Mouse (Mus musculus): ENCODE data around the gene Plod3. TPM values are rescaled to one million over a fixed set of nuclear protein-coding genes. Genes with fewer than 3 reads are reported as not detected.
"Not testable (repeated sequence)": the region's sequence is repeated elsewhere in the genome, so short reads cannot be mapped to it uniquely, and the experiment has no call there.

Gene Plod3
- polyA plus RNA-seq, 1 experiment from 2014 or later = 8.8 TPM

GRCm38 (mm10) chr5:136943382-136943781 lies 43.4 kb upstream of the Plod3 start:
- no peak for TF ChIP-seq CTCF (IDR thresholded peaks at IDR 0.05; ENCODE audit: low read depth)
- no peak for TF ChIP-seq EP300 (IDR thresholded peaks at IDR 0.05; ENCODE audit: low read depth)
- no peak for ATAC-seq
- Histone ChIP-seq H3K9ac (replicated peaks) (no peak overlapping the region), H3K27ac (ENCODE audit: low read depth) (no peak overlapping the region), H3K36me3 (replicated peaks; ENCODE audit: insufficient read depth, low read length) (no peaks in the 10 kb centered on the region), H3K4me2 (ENCODE audit: low read depth, low read length) (no peak overlapping the region), H3K4me3 (ENCODE audit: low read depth, low read length) (no peak overlapping the region), H3K4me1 (ENCODE audit: insufficient read depth) (no peaks in the 10 kb centered on the region), H3K9me3 (ENCODE audit: low read length) (peaks cover 3% of the 10 kb centered on the region; the same call in 1 of the 2 replicates), H3K27me3 (ENCODE audit: insufficient read depth, low read length) (no peaks in the 10 kb centered on the region)
- DNase-seq = no peak
- WGBS (ENCODE audit: insufficient replicate concordance) = 76% methylated on average over 2 of the region's 2 CpGs

GRCm38 (mm10) chr5:136945084-136945483 lies 41.7 kb upstream of the Plod3 start:
- TF ChIP-seq EP300 (IDR thresholded peaks at IDR 0.05; ENCODE audit: low read depth) (no peak), CTCF (IDR thresholded peaks at IDR 0.05; ENCODE audit: low read depth) (no peak)
- Histone ChIP-seq H3K4me3 (ENCODE audit: low read depth, low read length) (no peak overlapping the region), H3K27ac (ENCODE audit: low read depth) (no peak overlapping the region), H3K4me2 (ENCODE audit: low read depth, low read length) (no peak overlapping the region), H3K9ac (replicated peaks) (no peak overlapping the region), H3K36me3 (replicated peaks; ENCODE audit: insufficient read depth, low read length) (no peaks in the 10 kb centered on the region), H3K27me3 (ENCODE audit: insufficient read depth, low read length) (no peaks in the 10 kb centered on the region), H3K4me1 (ENCODE audit: insufficient read depth) (no peaks in the 10 kb centered on the region), H3K9me3 (ENCODE audit: low read length) (no peaks in the 10 kb centered on the region)
- DNase-seq (no peak), ATAC-seq (no peak)
- WGBS (ENCODE audit: insufficient replicate concordance) = 73% methylated on average over 12 of the region's 12 CpGs

GRCm38 (mm10) chr5:136947874-136948273 lies 38.9 kb upstream of the Plod3 start:
- no peaks in the 10 kb centered on the region for H3K9me3 ChIP-seq (ENCODE audit: low read length)
- 0 out of 2 replicates have a peak, but pooled peaks cover 3% of the 10 kb centered on the region for H3K4me1 ChIP-seq (ENCODE audit: insufficient read depth)
- ATAC-seq = no peak

GRCm38 (mm10) chr5:136949551-136950336 lies 37.1 kb upstream of the Plod3 start:
- H3K27me3 ChIP-seq (ENCODE audit: insufficient read depth, low read length); H3K4me2 ChIP-seq (ENCODE audit: low read depth, low read length); H3K4me3 ChIP-seq (ENCODE audit: low read depth, low read length); H3K27ac ChIP-seq (ENCODE audit: low read depth); DNase-seq; ATAC-seq; H3K9me3 ChIP-seq (ENCODE audit: low read length); H3K36me3 ChIP-seq (replicated peaks; ENCODE audit: insufficient read depth, low read length); H3K9ac ChIP-seq (replicated peaks): not testable (repeated sequence)
- 0 out of 2 replicates have a peak, but pooled peaks have one; percentile 9 for TF ChIP-seq EP300 (IDR thresholded peaks at IDR 0.05; ENCODE audit: low read depth)
- 78% methylated on average over 14 of the region's 14 CpGs for WGBS (ENCODE audit: insufficient replicate concordance)
- H3K4me1 ChIP-seq (ENCODE audit: insufficient read depth) = peaks cover 11% of the 10 kb centered on the region

More at GRCm38 (mm10) chr5:136947874-136948273, 38.9 kb upstream of the Plod3 start:
- no peak for DNase-seq
- Histone ChIP-seq H3K27ac (ENCODE audit: low read depth) (no peak overlapping the region), H3K9ac (replicated peaks) (no peak overlapping the region), H3K4me2 (ENCODE audit: low read depth, low read length) (no peak overlapping the region), H3K27me3 (ENCODE audit: insufficient read depth, low read length) (no peaks in the 10 kb centered on the region), H3K36me3 (replicated peaks; ENCODE audit: insufficient read depth, low read length) (no peaks in the 10 kb centered on the region), H3K4me3 (ENCODE audit: low read depth, low read length) (no peak overlapping the region)
- TF ChIP-seq CTCF (IDR thresholded peaks at IDR 0.05; ENCODE audit: low read depth) = no peak
- no peak for TF ChIP-seq EP300 (IDR thresholded peaks at IDR 0.05; ENCODE audit: low read depth)

- Histone ChIP-seq H3K4me1 (ENCODE audit: insufficient read depth) (peaks cover 11% of the 10 kb centered on the region), H3K36me3 (replicated peaks; ENCODE audit: insufficient read depth, low read length) (no peaks in the 10 kb centered on the region), H3K9ac (replicated peaks) (no peak overlapping the region), H3K9me3 (ENCODE audit: low read length) (no peaks in the 10 kb centered on the region), H3K4me3 (ENCODE audit: low read depth, low read length) (no peak overlapping the region), H3K27me3 (ENCODE audit: insufficient read depth, low read length) (no peaks in the 10 kb centered on the region), H3K4me2 (ENCODE audit: low read depth, low read length) (no peak overlapping the region), H3K27ac (ENCODE audit: low read depth) (no peak overlapping the region)
- WGBS (ENCODE audit: insufficient replicate concordance) = 82% methylated on average over 6 of the region's 6 CpGs
- ATAC-seq = no peak
- TF ChIP-seq EP300 (IDR thresholded peaks at IDR 0.05; ENCODE audit: low read depth) (no peak), CTCF (IDR thresholded peaks at IDR 0.05; ENCODE audit: low read depth) (no peak)
- DNase-seq = no peak
These were observed 36.3 kb upstream of the Plod3 start for GRCm38 (mm10) chr5:136950521-136950920.

- Histone ChIP-seq H3K27me3 (ENCODE audit: insufficient read depth, low read length) (no peaks in the 10 kb centered on the region), H3K9ac (replicated peaks) (no peak overlapping the region), H3K4me2 (ENCODE audit: low read depth, low read length) (no peak overlapping the region), H3K4me1 (ENCODE audit: insufficient read depth) (peaks cover 11% of the 10 kb centered on the region), H3K9me3 (ENCODE audit: low read length) (no peaks in the 10 kb centered on the region), H3K36me3 (replicated peaks; ENCODE audit: insufficient read depth, low read length) (no peaks in the 10 kb centered on the region), H3K4me3 (ENCODE audit: low read depth, low read length) (no peak overlapping the region), H3K27ac (ENCODE audit: low read depth) (no peak overlapping the region)
- ATAC-seq (no peak), DNase-seq (no peak)
- no peak for TF ChIP-seq EP300 (IDR thresholded peaks at IDR 0.05; ENCODE audit: low read depth)
- TF ChIP-seq CTCF (IDR thresholded peaks at IDR 0.05; ENCODE audit: low read depth) = no peak
- WGBS (ENCODE audit: insufficient replicate concordance) = 62% methylated on average over 4 of the region's 4 CpGs
These were observed 34.7 kb upstream of the Plod3 start for GRCm38 (mm10) chr5:136952153-136952552.
